Mouse (Mus musculus) ovary, adult 18-20 months (tissue): ENCODE data around the gene Arpin.
A peak's percentile ranks its signal among the peaks of the same experiment; 100 is the strongest.

Source experiments
- DNase-seq: peaks from one replicate; pipeline ENCODE4 v3.0.0; 2022; ENCODE audit warnings: low spot score, mixed read lengths

Arpin gene

DNA sequence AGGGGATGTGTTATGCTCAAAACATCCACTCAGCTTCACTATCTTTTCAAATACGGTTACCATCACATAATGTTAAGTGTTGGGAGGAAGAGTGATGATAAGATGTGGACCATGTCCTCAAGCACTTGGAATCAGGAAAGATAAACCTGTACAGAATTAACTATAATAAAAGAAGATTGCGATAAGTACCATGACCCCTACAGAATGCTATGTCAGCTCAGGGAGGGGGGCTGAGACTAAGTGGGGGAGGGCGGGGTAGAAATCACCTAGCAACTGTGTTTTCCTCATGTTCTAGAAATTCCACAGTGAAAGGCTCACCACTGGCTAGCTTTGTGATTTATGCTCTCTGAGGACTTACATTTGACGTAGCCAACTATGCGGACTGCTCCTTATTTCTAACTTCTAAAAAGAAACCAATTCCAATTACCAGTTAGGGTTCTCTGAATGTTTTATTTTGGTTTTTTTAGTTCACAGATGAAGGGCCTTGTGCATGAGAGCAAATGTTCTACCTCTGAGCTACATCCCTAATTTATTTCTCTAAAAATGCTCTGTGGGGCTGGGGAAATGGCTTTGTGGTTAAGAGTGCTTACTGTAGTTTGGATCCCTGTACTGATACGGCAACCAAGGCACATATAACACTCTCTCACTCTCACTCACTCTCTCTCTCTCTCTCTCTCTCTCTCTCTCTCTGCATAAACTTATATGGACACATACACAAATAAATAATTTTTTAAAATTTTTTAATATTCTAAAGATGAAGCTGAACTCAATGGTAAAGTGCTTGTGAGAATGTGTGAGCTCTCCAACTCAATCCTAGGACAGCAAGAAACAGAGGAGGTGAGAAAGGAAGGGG, 42.4 kb downstream of the Arpin start:
- DNase-seq, result no peak

DNA sequence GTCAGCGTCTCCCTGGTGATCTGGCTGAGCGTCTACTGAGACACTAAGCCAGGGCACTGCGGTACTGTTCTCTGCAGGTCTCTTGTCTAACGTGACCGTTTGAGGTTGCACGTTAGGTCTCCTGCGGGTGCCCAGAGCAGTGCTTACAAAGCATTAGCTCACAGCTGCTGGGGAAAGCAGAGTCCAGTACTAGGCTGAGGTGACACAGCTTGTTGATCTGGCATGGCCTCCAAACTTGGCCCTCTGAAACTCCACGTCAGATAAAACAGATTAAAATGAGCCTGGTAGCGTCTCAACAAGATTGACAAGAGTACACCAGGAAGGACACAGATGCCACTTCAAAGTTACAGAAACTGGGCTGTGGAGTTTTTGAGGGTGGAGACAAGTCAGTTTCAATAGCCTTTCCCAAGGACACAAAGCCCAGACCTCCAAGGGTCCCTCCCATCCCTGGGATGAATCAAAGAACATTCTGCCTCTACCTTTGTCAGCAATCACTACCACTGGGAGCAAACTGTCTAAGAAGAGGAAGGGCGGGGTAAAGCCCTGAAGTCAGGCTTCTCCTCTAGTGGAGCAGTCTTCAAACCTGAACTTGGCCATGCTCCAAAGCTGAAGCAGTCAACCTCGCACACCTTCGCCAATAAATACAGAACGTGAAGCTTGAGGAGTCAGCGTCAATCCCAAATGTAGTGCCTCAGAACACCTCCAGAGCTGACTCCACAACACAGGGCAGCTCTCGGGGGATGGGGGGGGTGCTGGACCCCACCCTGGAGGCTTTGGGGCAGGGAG, 44.5 kb downstream of the Arpin start:
- peak; percentile 8 for DNase-seq

DNA sequence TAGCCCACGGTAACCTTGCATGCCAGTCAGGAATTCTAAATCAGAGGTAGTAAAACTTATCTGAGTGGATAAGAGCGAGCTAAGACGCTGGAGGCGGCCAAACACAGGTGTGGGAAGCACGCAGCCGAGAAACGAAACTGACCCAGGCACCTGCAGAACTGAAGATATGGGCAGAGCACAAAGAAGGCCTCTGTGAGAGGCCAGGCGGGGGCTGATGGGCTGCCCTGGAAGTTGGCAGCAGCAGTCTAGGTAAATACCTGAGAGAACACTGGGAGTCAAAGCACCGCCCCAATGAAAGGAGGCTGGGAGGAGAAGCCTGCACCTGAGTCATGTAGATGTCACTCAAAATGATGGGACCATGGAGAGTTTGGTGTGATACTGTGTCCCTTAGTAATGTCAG, 46.6 kb downstream of the Arpin start:
- peak; percentile 26 for DNase-seq

DNA sequence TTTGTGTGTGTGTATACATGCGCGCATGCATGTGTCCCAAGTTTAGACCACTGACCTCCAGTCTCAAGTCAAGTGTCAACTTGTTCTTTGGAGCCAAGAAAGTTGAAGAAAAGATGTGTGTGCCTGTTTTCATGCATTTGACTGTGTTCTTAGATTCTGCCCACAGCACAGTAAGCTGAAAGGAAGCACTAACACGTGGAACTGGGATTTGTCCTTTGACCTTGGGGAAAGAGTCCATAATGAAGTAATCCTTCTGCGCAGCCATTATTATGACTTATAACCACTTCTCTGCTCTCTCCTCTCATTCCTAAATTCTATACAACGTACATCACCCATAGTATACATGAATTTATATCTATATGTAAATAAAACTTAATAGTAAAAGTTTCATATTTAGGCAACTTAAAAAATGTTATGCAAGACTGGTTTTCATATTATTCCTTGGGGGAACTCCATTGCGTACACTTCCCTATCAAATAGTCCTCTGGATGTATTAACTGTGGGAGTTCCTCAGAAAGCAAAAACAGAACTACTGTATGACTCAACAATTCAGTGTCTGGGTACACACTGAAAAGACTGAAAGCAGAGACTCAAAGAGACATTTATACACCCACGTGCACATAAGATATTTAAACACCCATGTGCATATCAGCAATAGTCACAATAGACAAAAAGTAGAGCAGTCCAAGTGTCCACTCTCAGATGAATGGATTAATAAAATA, 51.4 kb downstream of the Arpin start:
- DNase-seq, result no peak

DNA sequence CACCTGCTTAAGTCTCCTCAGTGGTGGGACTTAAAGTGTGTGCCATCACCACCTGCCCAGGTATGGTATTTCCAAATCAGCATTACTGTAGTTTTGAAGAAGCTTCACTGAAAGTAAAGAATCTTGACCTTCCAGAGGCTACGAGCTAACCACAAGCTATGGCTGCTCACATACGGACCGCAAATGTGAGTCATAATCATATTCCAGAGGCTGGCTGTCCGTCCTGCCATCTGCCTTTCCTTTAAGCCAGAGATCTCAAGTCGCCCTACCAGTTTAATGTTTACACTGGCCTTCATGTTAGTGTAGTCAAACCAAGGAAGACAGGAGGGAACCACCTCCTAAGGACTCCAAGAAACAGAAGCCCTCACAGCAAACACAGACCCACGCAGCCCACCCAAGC, 53.3 kb downstream of the Arpin start:
- no peak for DNase-seq

DNA sequence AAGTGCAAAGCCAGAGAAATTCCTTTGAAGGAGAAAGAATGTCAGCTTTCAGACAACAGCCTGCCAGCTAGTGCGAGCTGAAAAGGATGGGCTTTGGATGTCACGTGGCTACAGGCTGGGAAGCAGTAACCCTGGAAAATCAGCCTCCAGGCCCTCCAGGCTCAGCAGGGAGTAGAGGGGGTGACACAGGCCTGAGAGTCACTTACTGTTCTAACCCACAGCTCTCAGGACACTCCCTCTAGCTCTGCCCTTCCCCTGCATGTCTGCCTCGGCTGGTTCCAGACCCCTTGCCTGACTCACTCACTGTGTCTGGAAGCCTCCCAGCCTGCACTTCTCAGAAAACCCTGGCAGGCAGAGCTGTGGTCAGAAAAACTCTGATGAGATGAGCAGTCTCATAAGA, 54.2 kb downstream of the Arpin start:
- DNase-seq, result peak; percentile 47

DNA sequence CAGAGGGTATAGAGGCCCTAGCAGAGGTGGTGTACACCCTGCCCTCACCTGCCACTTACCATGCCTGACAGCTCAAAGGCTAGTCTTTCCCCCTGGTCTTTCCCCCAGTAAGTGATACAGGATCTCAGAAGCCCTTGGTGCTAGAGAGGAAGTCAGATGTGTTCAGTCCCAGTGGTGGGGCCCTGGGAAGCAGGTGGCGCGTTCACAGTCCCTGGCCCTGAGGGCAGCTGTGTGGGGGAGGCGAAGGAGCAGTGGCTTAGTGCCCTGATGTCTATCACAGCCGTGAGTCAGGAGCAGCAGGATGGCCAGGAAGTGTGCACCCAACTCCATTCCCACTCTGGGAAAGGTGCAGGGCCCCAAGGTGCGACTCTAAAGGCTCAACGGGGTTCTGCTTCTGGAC, 55.1 kb downstream of the Arpin start:
- no peak for DNase-seq

DNA sequence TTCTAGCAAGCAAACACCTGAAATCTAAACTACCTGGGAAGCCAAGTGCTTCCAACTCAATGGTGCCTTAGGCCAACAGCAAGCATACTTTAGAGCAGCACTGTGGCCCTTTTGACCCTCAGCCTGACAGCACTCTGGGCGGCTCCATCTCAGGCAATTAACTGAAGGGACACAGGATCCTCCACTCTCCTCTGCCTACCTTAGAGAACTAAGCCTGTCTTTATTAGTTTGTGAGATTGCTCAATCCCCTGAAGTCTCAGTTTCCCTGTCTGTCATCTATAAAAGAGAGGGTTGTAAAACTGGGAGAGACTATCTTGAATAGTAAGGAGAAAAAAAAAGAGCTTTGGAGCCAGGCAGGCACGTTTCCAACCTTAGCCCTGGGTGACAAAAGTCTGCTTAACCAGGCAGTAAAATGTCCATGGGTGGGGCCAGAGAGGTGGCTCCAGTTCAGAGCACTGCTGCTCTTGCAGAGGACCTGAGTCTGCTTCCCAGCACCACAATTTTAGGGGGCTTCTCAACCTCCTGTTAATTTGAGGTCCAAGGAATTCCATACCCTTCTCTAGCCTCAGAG, 56.6 kb downstream of the Arpin start:
- no peak for DNase-seq
